Mouse (Mus musculus): Measurements from ENCODE around the gene Ptgfrn. TPM values are rescaled to one million over a fixed set of nuclear protein-coding genes. Genes with fewer than 3 reads are reported as not detected.

Ptgfrn gene
- total and polyA plus RNA-seq, 3 experiments = not detected

DNA sequence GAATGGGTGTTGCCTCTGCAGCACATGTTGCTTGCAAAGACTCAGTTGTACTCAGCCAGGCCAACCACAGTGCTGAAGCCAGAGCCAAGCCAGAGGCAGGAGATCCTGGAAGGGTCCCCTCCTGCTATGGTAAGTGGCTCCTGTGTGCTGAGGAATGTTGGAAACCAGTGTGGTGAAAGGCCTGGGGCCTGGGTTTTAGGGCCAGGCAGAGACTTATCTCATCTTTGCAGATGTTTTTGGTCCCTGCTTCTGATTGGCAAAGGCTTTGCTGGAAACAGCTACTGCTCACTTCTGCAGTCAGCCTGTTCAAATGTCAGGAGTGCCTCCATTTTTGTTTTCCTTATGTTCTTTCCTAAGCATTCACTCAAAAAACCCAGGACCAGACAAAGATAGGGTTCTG is 19.0 kb upstream of the Ptgfrn start:
- Histone ChIP-seq H3K9me3 (replicated peaks; ENCODE audit: insufficient read depth, low read length) (no peaks in the 10 kb centered on the region), H3K27me3 (ENCODE audit: control insufficient read depth in 1 of 2, insufficient read depth in 2 of 2, low read length in 2 of 2) (no peaks in the 10 kb centered on the region), H3K79me2 (ENCODE audit: control insufficient read depth, insufficient read depth, low read length, poor library complexity) (no peaks in the 10 kb centered on the region), H3K36me3 (ENCODE audit: control insufficient read depth in 1 of 2, insufficient read depth in 2 of 2, low read length in 2 of 2) (no peaks in the 10 kb centered on the region), H3K4me3 (ENCODE audit: control insufficient read depth in 1 of 2, insufficient read depth in 1 of 2, low read depth in 2 of 2, low read length in 2 of 2) (no peak overlapping the region), H3K27ac (ENCODE audit: control insufficient read depth, low read depth, low read length) (no peak overlapping the region), H3K9ac (ENCODE audit: control insufficient read depth, low read depth, low read length, poor library complexity, severe bottlenecking) (no peak overlapping the region), H3K4me1 (ENCODE audit: control insufficient read depth in 1 of 2, insufficient read depth in 2 of 2, low read length in 2 of 2) (no peaks in the 10 kb centered on the region)
- TF ChIP-seq GATA1 (IDR thresholded peaks at IDR 0.05; ENCODE audit: low read depth, low read length) = no peak
- no peak for DNase-seq (ENCODE audit: low read depth, low spot score)

DNA sequence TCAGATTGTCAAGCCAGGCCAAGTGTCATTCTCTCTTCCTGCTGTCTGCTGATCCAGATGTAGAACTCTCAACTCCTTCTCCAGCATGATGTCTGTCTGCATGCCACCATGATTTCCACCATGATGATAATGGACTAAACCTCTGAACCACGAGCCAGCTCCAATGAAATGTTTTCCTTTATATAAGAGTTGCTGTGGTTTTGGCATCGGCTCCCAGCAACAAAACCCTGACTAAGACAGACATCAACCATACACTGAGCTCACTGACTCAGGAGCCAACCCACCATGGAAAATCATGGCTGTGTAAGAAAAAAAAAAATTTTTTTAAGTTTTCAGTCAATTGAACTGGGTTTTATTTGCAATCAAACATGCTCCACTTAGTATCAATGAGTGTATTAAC is 17.7 kb upstream of the Ptgfrn start:
- no peak overlapping the region for H3K4me3 ChIP-seq (ENCODE audit: control insufficient read depth in 1 of 2, insufficient read depth in 1 of 2, low read depth in 2 of 2, low read length in 2 of 2)
- TF ChIP-seq E2F4 (IDR thresholded peaks at IDR 0.05; ENCODE audit: borderline replicate concordance, low read depth, low read length) (no peak), ELF1 (IDR thresholded peaks at IDR 0.05; ENCODE audit: low read depth, low read length) (no peak), POLR2A (IDR thresholded peaks at IDR 0.05; ENCODE audit: control insufficient read depth in 1 of 2, insufficient read depth in 1 of 2, low read depth in 1 of 2, low read length in 2 of 2, poor library complexity in 1 of 2) (no peak), JUND (IDR thresholded peaks at IDR 0.05; ENCODE audit: low read depth, low read length) (no peak), CHD1 (IDR thresholded peaks at IDR 0.05; ENCODE audit: low read depth, low read length) (no peak), GATA1 (IDR thresholded peaks at IDR 0.05; ENCODE audit: low read depth, low read length) (no peak), RAD21 (IDR thresholded peaks at IDR 0.05; ENCODE audit: low read depth, low read length) (no peak)
- no peak overlapping the region for H3K27ac ChIP-seq (ENCODE audit: control insufficient read depth, low read depth, low read length)
- H3K9me3 ChIP-seq (replicated peaks; ENCODE audit: insufficient read depth, low read length) = no peaks in the 10 kb centered on the region
- H3K79me2 ChIP-seq (ENCODE audit: control insufficient read depth, insufficient read depth, low read length, poor library complexity) = no peaks in the 10 kb centered on the region
- H3K9ac ChIP-seq (ENCODE audit: control insufficient read depth, low read depth, low read length, poor library complexity, severe bottlenecking) = no peak overlapping the region
- no peaks in the 10 kb centered on the region for H3K4me1 ChIP-seq (ENCODE audit: control insufficient read depth in 1 of 2, insufficient read depth in 2 of 2, low read length in 2 of 2)
- H3K36me3 ChIP-seq (ENCODE audit: control insufficient read depth in 1 of 2, insufficient read depth in 2 of 2, low read length in 2 of 2) = no peaks in the 10 kb centered on the region
- no peak for DNase-seq (ENCODE audit: low read depth, low spot score)
- H3K27me3 ChIP-seq (ENCODE audit: control insufficient read depth in 1 of 2, insufficient read depth in 2 of 2, low read length in 2 of 2) = no peaks in the 10 kb centered on the region

DNA sequence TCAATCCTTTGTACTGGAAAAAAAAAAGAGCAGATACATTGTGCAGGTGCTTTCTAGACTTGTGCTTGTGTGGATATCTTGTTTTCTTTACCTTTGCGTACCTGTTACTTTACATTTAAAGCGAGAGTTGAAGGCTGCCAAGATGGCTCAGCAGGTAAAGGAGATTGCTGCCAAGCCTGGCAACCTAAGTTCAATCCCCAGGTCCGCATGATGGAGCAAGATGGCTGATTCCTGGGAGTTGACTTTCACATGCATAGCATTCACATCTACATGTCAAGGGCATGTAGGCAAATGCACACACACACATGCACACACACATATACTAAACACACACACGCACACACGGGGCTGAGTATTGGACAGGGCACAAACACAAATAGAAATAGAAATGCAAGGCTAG is 14.6 kb upstream of the Ptgfrn start:
- Histone ChIP-seq H3K27me3 (ENCODE audit: control insufficient read depth in 1 of 2, insufficient read depth in 2 of 2, low read length in 2 of 2) (no peaks in the 10 kb centered on the region), H3K4me3 (ENCODE audit: control insufficient read depth in 1 of 2, insufficient read depth in 1 of 2, low read depth in 2 of 2, low read length in 2 of 2) (no peak overlapping the region)
- no peak for TF ChIP-seq ZMIZ1 (IDR thresholded peaks at IDR 0.05; ENCODE audit: low read depth, low read length)
- TF ChIP-seq ZKSCAN1 (IDR thresholded peaks at IDR 0.05; ENCODE audit: low read depth, low read length) = no peak
- TF ChIP-seq MAX (IDR thresholded peaks at IDR 0.05; ENCODE audit: low read length) = no peak
- TF ChIP-seq HCFC1 (IDR thresholded peaks at IDR 0.05; ENCODE audit: low read depth, low read length) = no peak
- no peak for TF ChIP-seq ELF1 (IDR thresholded peaks at IDR 0.05; ENCODE audit: low read depth, low read length)
- TF ChIP-seq KAT2A (conservative IDR thresholded peaks at IDR 0.05; ENCODE audit: low read depth, low read length) = no peak
- TF ChIP-seq JUND (IDR thresholded peaks at IDR 0.05; ENCODE audit: low read depth, low read length) = no peak
- no peak for TF ChIP-seq CTCF (IDR thresholded peaks at IDR 0.05 in 2 of 3, conservative IDR thresholded peaks at IDR 0.05 in 1 of 3; ENCODE audit: control insufficient read depth in 1 of 3, insufficient read depth in 1 of 3, low read depth in 2 of 3, low read length in 3 of 3, poor library complexity in 1 of 3, severe bottlenecking in 1 of 3)
- TF ChIP-seq MAZ (IDR thresholded peaks at IDR 0.05; ENCODE audit: low read depth, low read length) = no peak
- TF ChIP-seq CHD2 (IDR thresholded peaks at IDR 0.05; ENCODE audit: low read length) = no peak

More for the DNA sequence above, 14.6 kb upstream of the Ptgfrn start:
- no peak overlapping the region for H3K27ac ChIP-seq (ENCODE audit: control insufficient read depth, low read depth, low read length)
- no peak overlapping the region for H3K9ac ChIP-seq (ENCODE audit: control insufficient read depth, low read depth, low read length, poor library complexity, severe bottlenecking)
- no peaks in the 10 kb centered on the region for H3K79me2 ChIP-seq (ENCODE audit: control insufficient read depth, insufficient read depth, low read length, poor library complexity)
- no peaks in the 10 kb centered on the region for H3K9me3 ChIP-seq (replicated peaks; ENCODE audit: insufficient read depth, low read length)
- H3K4me1 ChIP-seq (ENCODE audit: control insufficient read depth in 1 of 2, insufficient read depth in 2 of 2, low read length in 2 of 2) = no peaks in the 10 kb centered on the region
- DNase-seq (ENCODE audit: low read depth, low spot score) = no peak
- no peaks in the 10 kb centered on the region for H3K36me3 ChIP-seq (ENCODE audit: control insufficient read depth in 1 of 2, insufficient read depth in 2 of 2, low read length in 2 of 2)
